Mouse (Mus musculus) CH12.LX (cell line): ENCODE measurements around the gene Tmem221. TPM values are rescaled to one million over a fixed set of nuclear protein-coding genes. Genes with fewer than 3 reads are reported as not detected.
"Not testable (repeated sequence)": the region's sequence is repeated elsewhere in the genome, so short reads cannot be mapped to it uniquely, and the experiment has no call there.

Source experiments
- DNase-seq: peaks from one replicate; pipeline ENCODE4 v3.0.0-alpha.2; 2013; ENCODE audit errors: extremely low read depth
- H3K27ac ChIP-seq: 2 replicates; pipeline ENCODE4 v1.5.1; 2012; ENCODE audit warnings: low read depth, mild to moderate bottlenecking, control low read depth, moderate library complexity; ENCODE audit not compliant: insufficient read depth
- H3K27me3 ChIP-seq: replicated peaks from 2 replicates; pipeline ENCODE3; 2012; ENCODE audit warnings: inconsistent platforms
- H3K36me3 ChIP-seq, 2 experiments: replicated peaks in 1 of 2; 2 replicates each; pipeline versions ENCODE3 to v1.6.1; 2012; ENCODE audit warnings: inconsistent platforms in 1 of 2, low read length in 1 of 2, mild to moderate bottlenecking in 1 of 2, mixed read lengths in 1 of 2, moderate library complexity in 1 of 2; ENCODE audit not compliant: control insufficient read depth in 1 of 2, insufficient read depth in 1 of 2
- H3K4me1 ChIP-seq, 2 experiments: 2 replicates each; pipeline ENCODE4 v1.6.1; 2012; ENCODE audit warnings: inconsistent platforms in 1 of 2, moderate library complexity in 1 of 2; ENCODE audit not compliant: insufficient read depth in 2 of 2, control insufficient read depth in 1 of 2
- H3K4me2 ChIP-seq: 2 replicates; pipeline ENCODE4 v1.6.1; 2012; ENCODE audit warnings: low read depth, mild to moderate bottlenecking, control low read depth; ENCODE audit not compliant: poor library complexity, insufficient read depth, severe bottlenecking
- H3K4me3 ChIP-seq, 3 experiments: fragments of 150-350 bp in 1 of 3; sonication (generic) in 1 of 3; replicated peaks in 1 of 3; 2 replicates each; pipeline versions ENCODE3 to v1.5.1; 2011 to 2012; ENCODE audit warnings: low read depth in 2 of 3, low read length in 2 of 3, mild to moderate bottlenecking in 2 of 3, moderate library complexity in 2 of 3, control low read depth in 1 of 3, improper control_type of control experiment in 1 of 3, inconsistent platforms in 1 of 3, mixed read lengths in 1 of 3; ENCODE audit not compliant: poor library complexity in 1 of 3
- H3K79me2 ChIP-seq: replicated peaks from 2 replicates; pipeline ENCODE4 v1.6.1; 2012; ENCODE audit warnings: mild to moderate bottlenecking, moderate library complexity; ENCODE audit not compliant: control insufficient read depth, poor library complexity, insufficient read depth, severe bottlenecking; ENCODE audit errors: extremely low read depth
- H3K9ac ChIP-seq: 2 replicates; pipeline ENCODE4 v1.6.1; 2012; ENCODE audit warnings: low read depth, mild to moderate bottlenecking, control low read depth, moderate library complexity; ENCODE audit not compliant: insufficient read depth
- H3K9me3 ChIP-seq: replicated peaks from 2 replicates; pipeline ENCODE3; 2012; ENCODE audit warnings: low read length, inconsistent platforms, mixed read lengths
- CHD1 ChIP-seq: IDR thresholded peaks from 2 replicates; pipeline ENCODE4 v1.6.1; 2012; ENCODE audit warnings: low read depth, low read length, improper control_type of control experiment, inconsistent platforms
- CHD2 ChIP-seq: IDR thresholded peaks from 2 replicates; pipeline ENCODE4 v1.6.1; 2011; ENCODE audit warnings: low read length, improper control_type of control experiment
- CTCF ChIP-seq, 2 experiments: IDR thresholded peaks in 1 of 2; conservative IDR thresholded peaks in 1 of 2; 2 replicates each; pipeline ENCODE4 v1.5.1; 2011 to 2012; ENCODE audit warnings: low read depth in 2 of 2, low read length in 2 of 2, improper control_type of control experiment in 1 of 2, inconsistent platforms in 1 of 2, mild to moderate bottlenecking in 1 of 2, moderate library complexity in 1 of 2
- E2F4 ChIP-seq: IDR thresholded peaks from 2 replicates; pipeline ENCODE4 v1.6.1; 2011; ENCODE audit warnings: low read depth, low read length, improper control_type of control experiment; ENCODE audit not compliant: insufficient replicate concordance
- EP300 ChIP-seq: IDR thresholded peaks from 2 replicates; pipeline ENCODE4 v1.6.1; 2011; ENCODE audit warnings: low read length, improper control_type of control experiment
- HCFC1 ChIP-seq: IDR thresholded peaks from 2 replicates; pipeline ENCODE4 v1.6.1; 2012; ENCODE audit warnings: low read depth, mild to moderate bottlenecking, inconsistent platforms, low read length, improper control_type of control experiment
- IRF4 ChIP-seq: IDR thresholded peaks from 2 replicates; pipeline ENCODE4 v1.6.1; 2014; ENCODE audit warnings: low read depth, mild to moderate bottlenecking, inconsistent platforms, low read length, improper control_type of control experiment
- JUND ChIP-seq: conservative IDR thresholded peaks from 2 replicates; pipeline ENCODE4 v1.6.1; 2011; ENCODE audit warnings: low read depth, low read length, improper control_type of control experiment
- KAT2A ChIP-seq: IDR thresholded peaks from 2 replicates; pipeline ENCODE4 v1.6.1; 2012; ENCODE audit warnings: low read length, improper control_type of control experiment, inconsistent platforms; ENCODE audit not compliant: insufficient replicate concordance
- MAX ChIP-seq: IDR thresholded peaks from 2 replicates; pipeline ENCODE4 v1.6.1; 2011; ENCODE audit warnings: low read length, improper control_type of control experiment
- MYC ChIP-seq: IDR thresholded peaks from 2 replicates; pipeline ENCODE4 v1.6.1; 2011; ENCODE audit warnings: low read depth, mild to moderate bottlenecking, improper control_type of control experiment, low read length
- NELFE ChIP-seq: IDR thresholded peaks from 2 replicates; pipeline ENCODE4 v1.6.1; 2011; ENCODE audit warnings: low read depth, low read length, improper control_type of control experiment
- POLR2A ChIP-seq: IDR thresholded peaks from 2 replicates; pipeline ENCODE4 v1.6.1; 2011; ENCODE audit warnings: low read depth, mild to moderate bottlenecking, improper control_type of control experiment, low read length
- RAD21 ChIP-seq: IDR thresholded peaks from 2 replicates; pipeline ENCODE4 v1.6.1; 2011; ENCODE audit warnings: low read depth, mild to moderate bottlenecking, low read length, improper control_type of control experiment, moderate library complexity
- SIN3A ChIP-seq: IDR thresholded peaks from 2 replicates; pipeline ENCODE4 v1.6.1; 2012; ENCODE audit warnings: low read length, improper control_type of control experiment, inconsistent platforms
- SMC3 ChIP-seq: IDR thresholded peaks from 2 replicates; pipeline ENCODE4 v1.6.1; 2011; ENCODE audit warnings: low read depth, low read length, improper control_type of control experiment
- TCF12 ChIP-seq: IDR thresholded peaks from 2 replicates; pipeline ENCODE4 v1.6.1; 2014; ENCODE audit warnings: low read depth, mild to moderate bottlenecking, inconsistent platforms, low read length, improper control_type of control experiment
- UBTF ChIP-seq: IDR thresholded peaks from 2 replicates; pipeline ENCODE4 v1.6.1; 2012; ENCODE audit warnings: low read depth, mild to moderate bottlenecking, inconsistent platforms, low read length, improper control_type of control experiment, moderate library complexity
- USF2 ChIP-seq: conservative IDR thresholded peaks from 2 replicates; pipeline ENCODE4 v1.6.1; 2011; ENCODE audit warnings: low read depth, low read length, improper control_type of control experiment
- ZC3H11A ChIP-seq: IDR thresholded peaks from 2 replicates; pipeline ENCODE4 v1.6.1; 2012; ENCODE audit warnings: low read depth, mild to moderate bottlenecking, inconsistent platforms, low read length, improper control_type of control experiment
- dilution Hi-C: fragments of 300-500 bp; cut with MboI; formaldehyde crosslinking; loops from 2 replicates; pipeline ENCODE4 v1.14.3; 2020; ENCODE audit warnings: low sequenced_read_pairs; ENCODE audit not compliant: extremely low pct_unique_long_range_greater_than_20kb, extremely low pct_ligation_motif_present
- in situ Hi-C: fragments of 300-500 bp; cut with MboI; formaldehyde crosslinking; loops from 3 replicates; pipeline ENCODE4 v1.14.3; 2019; ENCODE audit warnings: low sequenced_read_pairs, low pct_ligation_motif_present, low pct_unique_long_range_greater_than_20kb, mixed read lengths
- polyA plus RNA-seq: library from polyadenylated mRNA; unstranded; fragments of >175 nt; gene quantifications from 2 replicates; pipeline ENCODE4 v1.2.1, GENCODE M21; 2012; ENCODE audit warnings: low read depth; ENCODE audit not compliant: insufficient read length
- total RNA-seq, 2 experiments: library from RNA; depleted of rRNA; stranded (reverse); fragments of 300-350 nt in 1 of 2; fragments of >200 nt in 1 of 2; gene quantifications; 2 replicates each; pipeline ENCODE4 v1.2.3; 2012 to 2014

The Tmem221 gene
- total and polyA plus RNA-seq, 3 experiments = 0.51 TPM; not detected in 2

DNA sequence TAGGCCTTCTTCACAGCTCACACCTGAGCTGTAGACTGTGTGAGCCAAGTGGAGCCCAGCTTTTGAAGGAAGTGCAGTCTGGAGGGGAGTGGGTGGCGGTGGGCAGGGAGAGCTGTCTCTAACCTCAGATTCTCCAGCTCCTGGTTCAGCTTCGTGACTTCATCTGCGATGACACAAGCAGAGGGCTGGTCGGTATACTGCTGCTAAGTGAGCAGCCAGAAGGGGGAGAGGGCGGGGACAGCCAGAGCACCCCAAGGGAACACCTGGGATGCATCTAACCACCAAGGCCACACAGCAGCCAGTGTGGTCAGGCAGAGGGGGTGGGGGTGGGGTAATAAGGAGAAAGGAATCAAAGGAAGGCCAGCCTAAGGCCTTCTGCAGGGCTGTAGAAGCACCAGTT lies 23.0 kb downstream of the Tmem221 start (continued):
- TF ChIP-seq CTCF (conservative IDR thresholded peaks at IDR 0.05 in 1 of 2, IDR thresholded peaks at IDR 0.05 in 1 of 2; ENCODE audit: low read depth in 2 of 2, low read length in 2 of 2) = 0 out of 4 replicates have a peak, but pooled peaks of 1 of the 2 experiments have one; percentile 12
- no peak for TF ChIP-seq CHD1
- TF ChIP-seq HCFC1 = no peak
- TF ChIP-seq USF2 = no peak
- TF ChIP-seq MYC = no peak
- no peak for TF ChIP-seq JUND
- TF ChIP-seq UBTF = no peak
- no peak for TF ChIP-seq ZC3H11A
- TF ChIP-seq KAT2A = no peak

DNA sequence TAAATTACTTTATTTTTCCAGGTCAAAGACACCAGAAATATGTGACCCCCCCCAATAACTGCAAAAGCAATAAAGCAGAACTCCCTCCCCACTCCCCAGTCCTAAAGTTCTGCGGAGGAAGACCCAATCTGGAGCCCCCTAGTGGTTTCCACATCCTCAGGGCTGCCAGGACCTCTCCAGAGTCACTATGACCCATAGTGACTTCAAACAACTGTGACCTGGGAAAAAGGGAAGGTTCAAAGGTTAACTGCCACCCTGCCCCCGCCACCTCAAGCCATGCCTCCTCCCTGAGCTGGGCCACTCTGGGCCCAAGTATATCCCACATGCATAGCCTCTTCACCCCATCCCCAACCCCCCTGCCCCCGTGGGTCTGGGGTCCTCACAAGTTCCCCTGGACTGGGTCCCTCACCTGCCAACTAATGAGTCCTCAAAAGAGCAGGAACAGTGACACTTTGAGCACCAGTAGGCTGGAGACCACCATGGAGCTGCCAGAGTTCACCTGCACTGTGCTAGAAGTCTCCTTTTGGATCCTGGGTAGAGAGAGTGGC lies 24.3 kb downstream of the Tmem221 start:
- Histone ChIP-seq H3K4me2 (no peak overlapping the region), H3K27me3 (no peaks in the 10 kb centered on the region), H3K27ac (no peak overlapping the region), H3K9me3 (no peaks in the 10 kb centered on the region), H3K4me1 (peaks cover 19 to 71% of the 10 kb centered on the region in 2 experiments), H3K4me3 (no peak overlapping the region), H3K36me3 (peaks cover 5 to 15% of the 10 kb centered on the region in 2 experiments), H3K9ac (no peak overlapping the region), H3K79me2 (peaks cover 11% of the 10 kb centered on the region; the same call in 1 of the 2 replicates)
- dilution Hi-C loops (no loop called here), in situ Hi-C loops (no loop called here)
- DNase-seq = no peak
- TF ChIP-seq CTCF (conservative IDR thresholded peaks at IDR 0.05 in 1 of 2, IDR thresholded peaks at IDR 0.05 in 1 of 2; ENCODE audit: low read depth in 2 of 2, low read length in 2 of 2) (peak in 1 of 2 experiments; percentile 45; a peak in 2 of 4 replicates), CHD2 (0 out of 2 replicates have a peak, but pooled peaks have one; percentile 29), HCFC1 (no peak)

DNA sequence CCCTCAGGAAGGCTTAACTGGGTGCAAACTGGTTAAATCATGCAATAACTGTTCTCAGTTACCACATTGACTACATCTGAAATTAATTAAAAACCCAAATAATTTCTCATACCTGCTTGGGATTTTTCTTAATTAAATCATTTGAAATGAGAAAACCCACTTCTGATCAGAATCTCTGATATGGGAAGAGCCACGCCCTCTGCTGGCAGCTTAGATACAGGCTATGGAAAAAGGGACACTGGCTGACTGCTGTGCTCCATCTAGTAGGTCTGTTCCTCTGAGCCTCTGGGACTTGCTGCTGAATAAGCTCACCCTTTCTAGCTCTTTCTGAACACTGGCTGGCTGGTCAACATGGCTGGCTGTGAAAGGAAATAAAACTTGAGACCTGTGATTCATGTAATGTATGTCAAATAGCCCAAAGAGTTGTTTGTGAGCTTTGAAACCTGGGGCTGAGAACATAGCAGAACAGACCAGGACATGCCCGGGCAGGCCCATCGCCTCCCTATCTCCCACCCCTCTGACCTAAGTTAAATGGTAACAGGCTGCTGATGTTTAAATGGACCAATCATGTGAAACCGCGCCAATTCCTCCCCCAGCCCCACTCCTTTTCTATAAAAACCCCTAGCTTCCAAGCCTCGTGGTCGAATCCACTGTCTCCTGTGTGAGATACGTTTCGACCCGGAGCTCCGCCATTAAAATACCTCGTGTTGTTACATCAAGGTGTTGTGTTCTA lies 27.8 kb downstream of the Tmem221 start:
- H3K4me3 ChIP-seq, dilution Hi-C loops, H3K27me3 ChIP-seq, H3K9me3 ChIP-seq, H3K4me2 ChIP-seq, in situ Hi-C loops, H3K79me2 ChIP-seq: not testable (repeated sequence)
- Histone ChIP-seq H3K27ac (peak overlapping the region; percentile 90), H3K4me1 (peaks cover 38 to 82% of the 10 kb centered on the region in 2 experiments), H3K36me3 (peaks cover 5 to 15% of the 10 kb centered on the region in 2 experiments)
- peak; percentile 84 for DNase-seq
- TF ChIP-seq JUND = 0 out of 2 replicates have a peak, but pooled peaks have one; percentile 16
- TF ChIP-seq RAD21 = peak; percentile 3
- TF ChIP-seq NELFE = peak; percentile 36
- TF ChIP-seq TCF12 = peak; percentile 32; the same call in 1 of the 2 replicates
- TF ChIP-seq MYC = peak; percentile 39; the same call in 1 of the 2 replicates
- TF ChIP-seq HCFC1 = peak; percentile 27; the same call in 1 of the 2 replicates
- TF ChIP-seq MAX = peak; percentile 80
- TF ChIP-seq POLR2A = peak; percentile 53; the same call in 1 of the 2 replicates
- peak; percentile 93; the same call in 1 of the 2 replicates for TF ChIP-seq CHD1
- peak; percentile 38 for TF ChIP-seq IRF4
- peak; percentile 34 to 73; a peak in 3 of 4 replicates for TF ChIP-seq CTCF (conservative IDR thresholded peaks at IDR 0.05 in 1 of 2, IDR thresholded peaks at IDR 0.05 in 1 of 2; ENCODE audit: low read depth in 2 of 2, low read length in 2 of 2)
- peak; percentile 33; the same call in 1 of the 2 replicates for TF ChIP-seq SMC3
- peak; percentile 35; the same call in 1 of the 2 replicates for TF ChIP-seq SIN3A
- peak; percentile 48; the same call in 1 of the 2 replicates for TF ChIP-seq EP300
- 0 out of 2 replicates have a peak, but pooled peaks have one; percentile 9 for TF ChIP-seq E2F4
- TF ChIP-seq, all 38 proteins: peak for 15; not testable (repeated sequence) for 23
- peak overlapping the region; percentile 23; the same call in 1 of the 2 replicates for H3K9ac ChIP-seq
